15 mouse cellular contexts compared by ENCODE assay signal in genomic region chr4:152190096-152190653, GRCm38 (mm10). TPM values are rescaled to one million over a fixed set of nuclear protein-coding genes. Genes with fewer than 3 reads are reported as not detected.
DNase-seq lines count a peak whose midpoint lies in the region; ATAC-seq and TF ChIP-seq lines count a peak whose summit lies in the region.
"Had no signal": no experiment of that assay in that cellular context is flagged by ENCODE, and none has a peak within 500 bp of the region (broad histone marks: within the 10 kb centered on the region; RNA-seq: fewer than 3 reads in every experiment).

No protein-coding gene starts in this region.

- intact Hi-C loops in heart, adult 2 months (cut with DNase I): no loop called here

- no peak for TF ChIP-seq EP300 in heart, adult 2 months (IDR thresholded peaks at IDR 0.05; ENCODE audit: insufficient read depth, low read depth, low read length)

- no peak overlapping the region for H3K4me3 ChIP-seq in heart, adult 2 months
- no peak overlapping the region for H3K4me3 ChIP-seq in spleen, adult 2 months (ENCODE audit: extremely low read depth, insufficient read depth, insufficient read length)
- no peak overlapping the region for H3K4me3 ChIP-seq in liver, embryonic 16.5 days (ENCODE audit: low read depth, low read length)
- H3K4me3 ChIP-seq: hindbrain, embryonic 13.5 days; stomach, embryonic 15.5 days had no signal

- 34% methylated on average over 11 of the region's 11 CpGs for WGBS in heart, adult 2 months
- 33% methylated on average over 11 of the region's 11 CpGs for WGBS in spleen, adult 2 months
- 23% methylated on average over 11 of the region's 11 CpGs for WGBS in liver, embryonic 16.5 days (ENCODE audit: insufficient replicate concordance)

- no peaks in the 10 kb centered on the region for H3K9me3 ChIP-seq in liver, embryonic 16.5 days (replicated peaks; ENCODE audit: control insufficient read depth, low read length)
- H3K9me3 ChIP-seq: hindbrain, embryonic 13.5 days; stomach, embryonic 15.5 days had no signal

- no peak for TF ChIP-seq CTCF in heart, adult 2 months (IDR thresholded peaks at IDR 0.05)
- TF ChIP-seq CTCF in spleen, adult 2 months (IDR thresholded peaks at IDR 0.05; ENCODE audit: extremely low read depth, insufficient read depth, insufficient read length, insufficient replicate concordance): no peak

- H3K9ac ChIP-seq in heart, adult 2 months (ENCODE audit: low read depth, low read length): no peak overlapping the region
- H3K9ac ChIP-seq in liver, embryonic 16.5 days (ENCODE audit: low read depth, low read length): no peak overlapping the region
- H3K9ac ChIP-seq: hindbrain, embryonic 13.5 days; stomach, embryonic 15.5 days had no signal

- no peaks in the 10 kb centered on the region for H3K36me3 ChIP-seq in heart, adult 2 months (ENCODE audit: control insufficient read depth, insufficient read depth, low read length)
- H3K36me3 ChIP-seq in spleen, adult 2 months (ENCODE audit: control insufficient read depth, insufficient read depth, low read length): no peaks in the 10 kb centered on the region
- H3K36me3 ChIP-seq in liver, embryonic 16.5 days (ENCODE audit: control insufficient read depth, insufficient read depth): no peaks in the 10 kb centered on the region
- H3K36me3 ChIP-seq: stomach, embryonic 15.5 days had no signal

- no peaks in the 10 kb centered on the region for H3K27me3 ChIP-seq in heart, adult 2 months (ENCODE audit: control insufficient read depth, insufficient read depth, low read length)
- no peaks in the 10 kb centered on the region for H3K27me3 ChIP-seq in spleen, adult 2 months (ENCODE audit: control insufficient read depth, insufficient read depth, low read length)
- no peaks in the 10 kb centered on the region for H3K27me3 ChIP-seq in liver, embryonic 16.5 days (ENCODE audit: control insufficient read depth, insufficient read depth, low read depth, low read length)
- H3K27me3 ChIP-seq: stomach, embryonic 15.5 days had no signal

- DNase-seq in heart, adult 2 months: peak in 1 of 2 experiments; percentile 18
- no peak for DNase-seq in heart, postnatal 4 days
- no peak for DNase-seq in spleen, adult 2 months (ENCODE audit: low read depth in 1 of 2, low spot score in 2 of 2)
- no peak for DNase-seq in spleen, postnatal 4 days (ENCODE audit: low spot score in 2 of 2)
- no peak for DNase-seq in frontal cortex, postnatal 10 days (ENCODE audit: low spot score in 2 of 2)
- DNase-seq in T-cell, adult 2 months (ENCODE audit: low spot score): no peak
- DNase-seq: B cell, adult 2 months; cerebellum, postnatal 25 days; lung, postnatal 4 days had no signal

- H3K27ac ChIP-seq in heart, adult 2 months: peak overlapping the region; percentile 43
- peak overlapping the region; percentile 43; the same call in 1 of the 2 replicates for H3K27ac ChIP-seq in spleen, adult 2 months (ENCODE audit: insufficient read depth, low read length)
- no peak overlapping the region for H3K27ac ChIP-seq in liver, embryonic 16.5 days (ENCODE audit: low read length)
- H3K27ac ChIP-seq: stomach, embryonic 15.5 days had no signal

- H3K79me2 ChIP-seq in heart, adult 2 months (replicated peaks; ENCODE audit: control insufficient read depth, insufficient read depth, low read length): peaks cover 4% of the 10 kb centered on the region

- H3K4me1 ChIP-seq in heart, adult 2 months (ENCODE audit: control insufficient read depth, insufficient read depth, low read length): peaks cover 32% of the 10 kb centered on the region
- H3K4me1 ChIP-seq in spleen, adult 2 months (ENCODE audit: control insufficient read depth, insufficient read depth, insufficient read length): peaks cover 36% of the 10 kb centered on the region
- H3K4me1 ChIP-seq in liver, embryonic 16.5 days (ENCODE audit: control insufficient read depth, low read depth, low read length): peaks cover 36% of the 10 kb centered on the region

- peak; percentile 22; the same call in 1 of the 2 replicates for ATAC-seq in liver, embryonic 16.5 days (ENCODE audit: low read depth)
- ATAC-seq in cerebellum, adult (ENCODE audit: insufficient number of reproducible peaks, low FRiP score, low TSS enrichment): no peak

- TF ChIP-seq POLR2A in heart, adult 2 months (IDR thresholded peaks at IDR 0.05; ENCODE audit: insufficient read depth, low read depth, low read length): no peak
- no peak for TF ChIP-seq POLR2A in spleen, adult 2 months (IDR thresholded peaks at IDR 0.05; ENCODE audit: low read depth, low read length)

- H3K4me2 ChIP-seq in liver, embryonic 16.5 days (ENCODE audit: low read depth, low read length): peak overlapping the region; percentile 10; the same call in 1 of the 2 replicates
- H3K4me2 ChIP-seq: hindbrain, embryonic 13.5 days; stomach, embryonic 15.5 days had no signal

RNA-seq across cellular contexts. Expression of gene Acot7, which starts 12.2 kb away (rescaled TPM):
- total RNA-seq in heart, adult 2 months (2021): 10 to 100 TPM; 58.1 to 64.8 TPM
- 51.7 and 65.0 TPM in 2 replicates for polyA plus RNA-seq in heart, adult 2 months (2012; rRNA removed)
- total RNA-seq in heart, postnatal 4 days (2021): 10 to 100 TPM; 54.3 to 58.4 TPM
- polyA plus RNA-seq in spleen, adult 2 months (2012; rRNA removed): 15.4 and 17.9 TPM in 2 replicates
- polyA plus RNA-seq in liver, embryonic 16.5 days (2015; fragmentation: Nextera tagmentation; extraction: Ambion mirVana): 11.9 and 12.0 TPM in 2 replicates

RNA-seq across cellular contexts. Expression of gene Hes2, which starts 31.5 kb away (rescaled TPM):
- not detected for total RNA-seq in heart, adult 2 months (2021)
- polyA plus RNA-seq in heart, adult 2 months (2012; rRNA removed): not detected in 2 replicates
- total RNA-seq in heart, postnatal 4 days (2021): not detected
- polyA plus RNA-seq in spleen, adult 2 months (2012; rRNA removed): not detected in 2 replicates
- not detected in 2 replicates for polyA plus RNA-seq in liver, embryonic 16.5 days (2015; fragmentation: Nextera tagmentation; extraction: Ambion mirVana)
- total RNA-seq: layer of hippocampus, postnatal 10 days had no signal
- polyA plus RNA-seq: forebrain, embryonic 11.5 days had no signal

RNA-seq across cellular contexts. Expression of gene Espn, which starts 38.0 kb away (rescaled TPM):
- 1 to 10 TPM; 2.4 to 2.5 TPM for total RNA-seq in heart, adult 2 months (2021)
- polyA plus RNA-seq in heart, adult 2 months (2012; rRNA removed): 2.7 and 3.2 TPM in 2 replicates
- total RNA-seq in heart, postnatal 4 days (2021): 1 to 10 TPM; 1.5 to 1.8 TPM
- polyA plus RNA-seq in spleen, adult 2 months (2012; rRNA removed): 2.1 and 2.7 TPM in 2 replicates
- polyA plus RNA-seq in liver, embryonic 16.5 days (2015; fragmentation: Nextera tagmentation; extraction: Ambion mirVana): 1.1 and 2.3 TPM in 2 replicates
